Mouse (Mus musculus) monocyte, adult 5-6 weeks (primary cell): ENCODE results near the gene Olfr43. TPM values are rescaled to one million over a fixed set of nuclear protein-coding genes. Genes with fewer than 3 reads are reported as not detected.

Experiments used
- ATAC-seq: fragments of 153-309, 156-312 bp; replicated peaks from 2 replicates; pipeline ENCODE4 v1.8.0; 2017; ENCODE audit warnings: mild to moderate bottlenecking; ENCODE audit not compliant: low TSS enrichment, insufficient number of reproducible peaks, severe bottlenecking, poor library complexity, low FRiP score
- total RNA-seq: library from RNA; stranded (forward); fragments of 200-1000, 200-491, 200-594 nt; gene quantifications from 3 replicates; pipeline ENCODE4 v1.2.3, GENCODE M21; 2017

Olfr43 gene
- total RNA-seq = not detected in 3 replicates

DNA sequence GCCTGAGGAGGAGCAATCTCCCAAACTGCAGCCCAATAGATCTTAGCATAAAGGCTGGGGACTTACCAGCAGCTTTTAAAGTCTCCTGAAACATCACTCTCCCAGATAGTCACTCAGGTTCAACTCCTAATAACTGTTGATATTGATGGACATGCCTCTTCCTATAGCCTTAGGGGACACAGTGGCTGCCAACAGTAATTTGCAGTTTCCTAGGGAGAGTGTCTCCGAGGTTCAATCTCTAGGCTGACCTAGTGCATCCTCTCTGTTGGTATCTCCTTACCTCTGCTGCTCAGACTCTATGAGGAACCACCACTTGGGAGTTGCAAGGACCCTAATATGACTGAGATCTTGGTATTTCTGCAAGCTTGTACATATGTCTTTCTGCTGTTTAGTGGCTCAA, at the start of gene Olfr43:
Gene Olfr43 (minus strand): TSS at position 101 of the 400 bp plus-strand sequence.
- ATAC-seq = no peak

- ATAC-seq = no peak
Observed at GRCm38 (mm10) chr11:74259508-74259907, 48.3 kb upstream of the Olfr43 start, which contains the start of gene Olfr406. Gene Olfr406, plus strand, starts transcription at chr11:74259808.

- ATAC-seq = no peak
Observed at GRCm38 (mm10) chr11:74241201-74241600, 30.0 kb upstream of the Olfr43 start.

- ATAC-seq = no peak
Observed at GRCm38 (mm10) chr11:74185949-74186348, 25.2 kb downstream of the Olfr43 start, which contains the start of gene Olfr403. Gene Olfr403, plus strand, starts transcription at chr11:74186249.

- no peak for ATAC-seq
Observed at GRCm38 (mm10) chr11:74183745-74184144, 27.4 kb downstream of the Olfr43 start.

GRCm38 (mm10) chr11:74183168-74183567, 28.0 kb downstream of the Olfr43 start:
- ATAC-seq = no peak

DNA sequence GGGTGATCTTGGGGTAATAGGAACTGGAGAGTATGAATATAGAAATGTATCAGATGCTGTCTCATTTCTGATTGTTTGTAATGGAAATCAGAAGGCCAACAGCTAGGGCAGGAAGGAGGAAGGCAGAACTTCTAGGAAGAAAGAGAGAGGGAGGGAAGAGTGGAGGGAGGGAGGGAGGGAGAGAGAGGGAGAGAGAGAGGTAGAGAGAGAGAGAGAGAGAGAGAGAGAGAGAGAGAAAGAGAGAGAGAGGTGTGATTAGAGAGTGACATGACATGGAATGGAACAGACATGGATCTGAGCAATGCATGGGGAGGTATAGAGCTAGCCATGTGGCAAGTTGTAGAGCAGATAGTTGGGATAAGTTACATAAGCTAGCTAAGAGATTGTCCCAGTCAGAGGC, 42.4 kb downstream of the Olfr43 start:
- no peak for ATAC-seq

Other genes starting within 250 kb of the Olfr43 start
- not detected in 3 replicates for gene Olfr398, start 221.0 kb downstream of the Olfr43 start, total RNA-seq
- gene Olfr139, start 154.8 kb downstream of the Olfr43 start, total RNA-seq = not detected in 3 replicates
- gene Olfr399, start 154.8 kb downstream of the Olfr43 start, total RNA-seq = not detected in 3 replicates
- not detected in 3 replicates for gene Zfp616, start 141.4 kb downstream of the Olfr43 start, total RNA-seq
- not detected in 3 replicates for gene Olfr401, start 97.7 kb downstream of the Olfr43 start, total RNA-seq
- gene Olfr402, start 57.9 kb downstream of the Olfr43 start, total RNA-seq = not detected in 3 replicates
- not detected in 3 replicates for gene Olfr403, start 25.1 kb downstream of the Olfr43 start, total RNA-seq
- not detected in 3 replicates for gene Olfr406, start 48.4 kb upstream of the Olfr43 start, total RNA-seq
- gene Olfr59, start 72.4 kb upstream of the Olfr43 start, total RNA-seq = not detected in 3 replicates
- gene Olfr410, start 126.7 kb upstream of the Olfr43 start, total RNA-seq = not detected in 3 replicates
- gene Olfr411, start 141.3 kb upstream of the Olfr43 start, total RNA-seq = not detected in 3 replicates
- gene Olfr412, start 150.7 kb upstream of the Olfr43 start, total RNA-seq = not detected in 3 replicates